Mouse (Mus musculus) small intestine, adult 2 months (tissue): ENCODE results near the gene Gm12253. TPM values are rescaled to one million over a fixed set of nuclear protein-coding genes. Genes with fewer than 3 reads are reported as not detected.

Experiments
- H3K27ac ChIP-seq: fragments of 200-500 bp; 2 replicates; pipeline ENCODE4 v1.5.1; 2012; ENCODE audit warnings: low read depth, low read length, control low read depth, inconsistent platforms; ENCODE audit not compliant: insufficient read depth
- H3K27me3 ChIP-seq: fragments of 200-500 bp; 2 replicates; pipeline ENCODE4 v1.6.1; 2012; ENCODE audit warnings: mild to moderate bottlenecking, moderate library complexity, low read length, inconsistent platforms; ENCODE audit not compliant: control insufficient read depth, insufficient read depth
- H3K36me3 ChIP-seq: fragments of 200-500 bp; 2 replicates; pipeline ENCODE4 v1.6.1; 2012; ENCODE audit warnings: mild to moderate bottlenecking, low read length, control low read depth, inconsistent platforms; ENCODE audit not compliant: control insufficient read depth, insufficient read depth
- H3K4me1 ChIP-seq: fragments of 200-500 bp; 2 replicates; pipeline ENCODE4 v1.6.1; 2012; ENCODE audit warnings: low read length, inconsistent platforms, mixed read lengths; ENCODE audit not compliant: control insufficient read depth, insufficient read depth, insufficient read length
- H3K4me3 ChIP-seq: fragments of 200-500 bp; 2 replicates; pipeline ENCODE4 v1.5.1; 2012; ENCODE audit warnings: low read depth, mild to moderate bottlenecking, control low read depth, inconsistent platforms, low read length, moderate library complexity
- CTCF ChIP-seq: fragments of 200-500 bp; IDR thresholded peaks from 2 replicates; pipeline ENCODE4 v1.5.1; 2012; ENCODE audit warnings: low read depth, mild to moderate bottlenecking, control low read depth, inconsistent platforms, low read length, moderate library complexity, mixed read lengths; ENCODE audit not compliant: insufficient replicate concordance, insufficient read length; ENCODE audit errors: extremely low read depth
- POLR2A ChIP-seq: fragments of 200-500 bp; IDR thresholded peaks from 2 replicates; pipeline ENCODE4 v1.6.1; 2012; ENCODE audit warnings: low read depth, mild to moderate bottlenecking, control low read depth, inconsistent platforms, low read length, moderate library complexity
- WGBS: fragments of 180-500 bp; shearing (Covaris S2); methylation state at CpG from one replicate; pipeline ENCODE4 v1.1.7; 2018; 5-methylcytosine and 5-hydroxymethylcytosine counted together
- polyA plus RNA-seq: library from polyadenylated mRNA; depleted of rRNA; stranded (reverse); fragments of >200 nt; gene quantifications from 2 replicates; pipeline ENCODE4 v1.2.3, GENCODE M21; 2012; rRNA removed

The Gm12253 gene
- not detected in 2 replicates for polyA plus RNA-seq

- no peaks in the 10 kb centered on the region; the same call in 1 of the 2 replicates for H3K27me3 ChIP-seq
- no peak within 1 kb of the TSS for H3K4me3 ChIP-seq
- no peaks in the 10 kb centered on the region for H3K36me3 ChIP-seq
- 76% methylated on average over 3 of the region's 3 CpGs for WGBS
- no peaks in the 10 kb centered on the region; the same call in 1 of the 2 replicates for H3K4me1 ChIP-seq
- no peak for TF ChIP-seq POLR2A
- H3K27ac ChIP-seq, result peak within 1 kb of the TSS; percentile 4; the same call in 1 of the 2 replicates
These were observed at the start of gene Gm12253 for GRCm38 (mm10) chr11:58432259-58432658. TSS of gene Gm12253 (plus strand) at chr11:58432559.

DNA sequence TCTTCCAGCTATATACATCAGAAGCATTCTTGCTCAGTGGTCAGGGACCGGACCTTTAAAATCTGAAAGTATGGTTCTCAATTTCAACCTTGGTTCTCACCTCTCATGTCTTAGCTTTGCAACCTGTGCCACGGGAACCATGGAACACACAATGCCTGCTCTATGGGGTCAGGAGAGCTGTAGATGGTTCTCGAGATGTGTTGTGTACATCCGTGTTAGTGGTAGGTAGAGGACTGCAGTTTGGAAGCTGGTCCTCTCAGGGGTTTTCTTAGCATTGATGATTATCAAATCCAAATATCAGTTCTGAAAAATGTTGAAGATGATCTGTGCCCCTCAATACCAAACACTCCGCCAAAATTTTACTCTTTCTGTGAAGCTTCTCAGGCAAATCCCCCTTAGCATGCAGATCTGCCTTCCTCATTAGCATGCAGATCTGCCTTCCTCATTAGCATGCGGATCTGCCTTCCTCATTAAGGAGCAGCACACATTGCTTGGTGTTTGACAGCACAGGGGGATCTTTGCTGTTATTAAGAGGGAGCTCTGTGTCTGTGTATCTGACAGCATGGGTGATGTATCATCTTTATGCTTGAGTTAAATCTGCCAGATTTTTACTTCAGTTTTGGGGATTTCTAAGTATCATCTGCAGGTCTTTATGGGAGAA lies 32.2 kb upstream of the Gm12253 start:
- TF ChIP-seq CTCF, result no peak
- no peak for TF ChIP-seq POLR2A
- Histone ChIP-seq H3K4me1 (no peaks in the 10 kb centered on the region), H3K4me3 (no peak overlapping the region), H3K36me3 (no peaks in the 10 kb centered on the region), H3K27me3 (no peaks in the 10 kb centered on the region), H3K27ac (no peak overlapping the region)
- WGBS, result 82% methylated on average over 6 of the region's 6 CpGs

- TF ChIP-seq POLR2A, result no peak
- TF ChIP-seq CTCF, result no peak
- Histone ChIP-seq H3K27ac (no peak overlapping the region), H3K4me1 (no peaks in the 10 kb centered on the region), H3K4me3 (no peak overlapping the region), H3K27me3 (no peaks in the 10 kb centered on the region), H3K36me3 (no peaks in the 10 kb centered on the region)
- 73% methylated on average over 5 of the region's 5 CpGs for WGBS
These were observed 31.7 kb upstream of the Gm12253 start for GRCm38 (mm10) chr11:58400655-58401054.

DNA sequence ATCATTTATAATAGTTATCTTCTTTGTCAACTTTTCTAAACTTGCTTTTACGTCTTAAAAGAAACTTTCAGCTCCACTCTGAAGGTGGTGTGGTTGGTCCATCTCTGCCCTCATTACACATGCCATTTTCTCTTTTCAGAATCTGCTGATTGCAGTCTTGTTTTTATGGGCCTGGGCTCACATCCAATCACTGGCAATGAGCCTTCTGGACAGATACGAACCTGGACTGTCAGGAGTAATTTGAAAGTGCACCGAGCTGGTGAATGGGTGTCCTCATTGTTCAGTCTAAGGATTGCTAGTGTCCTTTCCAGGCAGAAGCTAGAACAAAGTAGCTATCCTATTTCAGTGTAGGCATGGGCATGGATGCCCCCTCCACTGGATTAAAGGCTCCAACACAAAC lies 24.3 kb upstream of the Gm12253 start:
- no peaks in the 10 kb centered on the region for H3K27me3 ChIP-seq
- H3K36me3 ChIP-seq, result no peaks in the 10 kb centered on the region
- H3K4me3 ChIP-seq, result no peak overlapping the region
- no peak overlapping the region for H3K27ac ChIP-seq
- H3K4me1 ChIP-seq, result no peaks in the 10 kb centered on the region
- WGBS, result 17% methylated on average over 3 of the region's 3 CpGs
- TF ChIP-seq CTCF, result no peak
- no peak for TF ChIP-seq POLR2A

DNA sequence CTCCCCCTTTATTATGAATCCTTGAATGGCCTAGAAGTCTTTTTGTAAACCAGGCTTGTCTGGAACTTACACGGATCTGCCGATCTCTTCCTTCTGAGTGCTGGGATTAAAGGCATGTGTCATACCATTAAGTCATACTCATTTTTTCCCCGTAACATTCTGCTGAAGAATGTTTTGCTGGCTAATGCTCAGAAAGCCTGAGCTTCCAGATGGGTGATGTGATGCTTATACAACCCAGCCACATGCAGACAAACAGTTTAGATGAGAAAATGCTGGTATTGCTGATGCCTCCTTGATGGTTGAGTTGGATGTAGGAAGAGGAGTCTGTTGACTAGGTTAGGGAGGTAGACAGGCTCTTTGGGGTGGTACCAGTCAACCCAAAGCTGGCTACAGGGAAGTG lies 14.0 kb upstream of the Gm12253 start:
- Histone ChIP-seq H3K27ac (no peak overlapping the region), H3K27me3 (no peaks in the 10 kb centered on the region), H3K4me1 (peaks cover 21% of the 10 kb centered on the region; the same call in 1 of the 2 replicates), H3K36me3 (no peaks in the 10 kb centered on the region), H3K4me3 (no peak overlapping the region)
- 68% methylated on average over 3 of the region's 3 CpGs for WGBS
- TF ChIP-seq POLR2A, result no peak
- TF ChIP-seq CTCF, result no peak

DNA sequence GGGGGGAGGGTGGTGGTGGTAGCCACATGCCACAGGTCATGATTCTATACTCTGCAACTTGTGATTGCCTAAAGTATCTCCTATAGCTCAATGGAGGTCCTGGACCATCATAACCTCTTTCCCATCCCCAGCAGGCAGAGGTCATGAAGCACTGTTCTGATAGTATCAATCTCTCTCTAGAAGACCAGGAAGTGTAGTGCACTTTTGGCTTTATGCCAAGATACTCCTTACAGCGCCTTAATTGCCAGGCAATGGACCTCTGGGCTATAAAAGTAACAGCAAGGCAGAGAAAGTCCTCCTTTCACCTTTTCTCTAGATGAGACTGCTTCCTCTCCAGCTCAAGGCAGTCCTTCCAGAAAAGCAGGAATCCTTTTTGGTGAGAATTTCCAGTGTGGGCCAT lies 11.5 kb upstream of the Gm12253 start, which contains the start of gene 1810065E05Rik:
TSS of gene 1810065E05Rik (plus strand) at position 297 of the 400 bp plus-strand sequence.
- no peak for TF ChIP-seq CTCF
- no peak for TF ChIP-seq POLR2A
- no peaks in the 10 kb centered on the region for H3K27me3 ChIP-seq
- no peak within 1 kb of the TSS for H3K27ac ChIP-seq
- 11% methylated on average over 1 of the region's 1 CpGs for WGBS
- peaks cover 19% of the 10 kb centered on the region; the same call in 1 of the 2 replicates for H3K4me1 ChIP-seq
- H3K4me3 ChIP-seq, result no peak within 1 kb of the TSS
- H3K36me3 ChIP-seq, result no peaks in the 10 kb centered on the region

DNA sequence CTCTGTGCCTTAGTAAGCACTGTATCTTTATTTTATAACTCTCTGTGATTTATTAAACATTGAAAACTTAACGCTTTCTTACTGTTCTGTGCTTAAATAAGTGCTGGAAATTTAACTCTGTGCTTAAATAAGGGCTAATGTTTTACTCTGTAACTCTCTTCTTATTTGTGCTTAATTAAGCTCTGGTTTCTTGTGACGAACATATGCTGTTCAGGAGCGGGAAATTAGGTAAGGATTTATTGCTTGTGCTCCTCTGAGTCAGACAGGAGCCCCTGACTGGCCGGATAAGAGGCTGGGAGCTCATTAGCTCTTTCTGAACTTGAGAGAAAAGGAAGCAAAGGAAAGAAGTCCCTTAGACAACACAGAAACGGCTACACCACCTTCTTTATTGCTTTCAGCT lies 5.5 kb downstream of the Gm12253 start:
- no peaks in the 10 kb centered on the region; the same call in 1 of the 2 replicates for H3K27me3 ChIP-seq
- 15% methylated on average over 5 of the region's 5 CpGs for WGBS

More for the DNA sequence above, 5.5 kb downstream of the Gm12253 start:
- Histone ChIP-seq H3K36me3 (no peaks in the 10 kb centered on the region), H3K4me1 (no peaks in the 10 kb centered on the region), H3K27ac (no peak overlapping the region), H3K4me3 (no peak overlapping the region)
- TF ChIP-seq POLR2A (no peak), CTCF (no peak)
